Mouse (Mus musculus): Measurements from ENCODE around the gene Cenpo. TPM values are rescaled to one million over a fixed set of nuclear protein-coding genes. Genes with fewer than 3 reads are reported as not detected.

The Cenpo gene
- polyA plus RNA-seq (2015; fragmentation: Illumina TruSeq; extraction: RNeasy Lipid Tissue Mini Kit (QIAGEN cat#74804); ENCODE audit: insufficient read depth, low replicate concordance): 26.6 TPM

GRCm38 (mm10) chr12:4233572-4234508 lies at the start of gene Cenpo, which contains the start of gene Ptrhd1:
Cenpo (minus strand) TSS chr12:4234294.
Ptrhd1 (plus strand) TSS chr12:4234027.

Other genes starting within 250 kb of the Cenpo start
- gene Efr3b, start 195.4 kb downstream of the Cenpo start, polyA plus RNA-seq (2015; fragmentation: Illumina TruSeq; extraction: RNeasy Lipid Tissue Mini Kit (QIAGEN cat#74804); ENCODE audit: insufficient read depth, low replicate concordance): 3.8 TPM
- gene Dnajc27, start 151.7 kb downstream of the Cenpo start, polyA plus RNA-seq (2015; fragmentation: Illumina TruSeq; extraction: RNeasy Lipid Tissue Mini Kit (QIAGEN cat#74804); ENCODE audit: insufficient read depth, low replicate concordance): 10.0 TPM
- 8.0 TPM for gene Adcy3, start 101.2 kb downstream of the Cenpo start, polyA plus RNA-seq (2015; fragmentation: Illumina TruSeq; extraction: RNeasy Lipid Tissue Mini Kit (QIAGEN cat#74804); ENCODE audit: insufficient read depth, low replicate concordance)
- gene Ptrhd1, start 267 bp downstream of the Cenpo start, polyA plus RNA-seq (2015; fragmentation: Illumina TruSeq; extraction: RNeasy Lipid Tissue Mini Kit (QIAGEN cat#74804); ENCODE audit: insufficient read depth, low replicate concordance): 3.0 TPM
- 22.5 TPM for gene Ncoa1, start 242.9 kb upstream of the Cenpo start, polyA plus RNA-seq (2015; fragmentation: Illumina TruSeq; extraction: RNeasy Lipid Tissue Mini Kit (QIAGEN cat#74804); ENCODE audit: insufficient read depth, low replicate concordance)